Mouse (Mus musculus): Measurements from ENCODE around the gene Trabd. TPM values are rescaled to one million over a fixed set of nuclear protein-coding genes. Genes with fewer than 3 reads are reported as not detected.

The Trabd gene
- polyA plus RNA-seq (2015; fragmentation: Nextera tagmentation; extraction: Ambion mirVana) = 38.2 and 44.9 TPM in 2 replicates

GRCm38 (mm10) chr15:89074613-89075477, at the start of gene Trabd:
Gene Trabd, plus strand, starts transcription at chr15:89075124.
- no peak for ATAC-seq (ENCODE audit: low FRiP score)
- H3K4me1 ChIP-seq = peaks cover 43% of the 10 kb centered on the region
- 26% methylated on average over 11 of the region's 11 CpGs for WGBS
- peaks cover 10% of the 10 kb centered on the region for H3K36me3 ChIP-seq
- peaks cover 4% of the 10 kb centered on the region; the same call in 1 of the 2 replicates for H3K27me3 ChIP-seq (replicated peaks)
- peak within 1 kb of the TSS; percentile 90 for H3K9ac ChIP-seq (replicated peaks)
- H3K4me2 ChIP-seq = peak within 1 kb of the TSS; percentile 65
- peak within 1 kb of the TSS; percentile 76 for H3K4me3 ChIP-seq (replicated peaks)
- peak within 1 kb of the TSS; percentile 85 for H3K27ac ChIP-seq (replicated peaks)
- H3K9me3 ChIP-seq (replicated peaks) = no peaks in the 10 kb centered on the region

- no peaks in the 10 kb centered on the region for H3K4me1 ChIP-seq
- no peaks in the 10 kb centered on the region for H3K9me3 ChIP-seq (replicated peaks)
- H3K9ac ChIP-seq (replicated peaks) = no peak overlapping the region
- no peaks in the 10 kb centered on the region for H3K27me3 ChIP-seq (replicated peaks)
- H3K4me3 ChIP-seq (replicated peaks) = no peak overlapping the region
- 79% methylated on average over 5 of the region's 5 CpGs for WGBS
- no peaks in the 10 kb centered on the region for H3K36me3 ChIP-seq
- ATAC-seq (ENCODE audit: low FRiP score) = no peak
- no peak overlapping the region for H3K4me2 ChIP-seq
- no peak overlapping the region for H3K27ac ChIP-seq (replicated peaks)
These were observed 30.5 kb upstream of the Trabd start for GRCm38 (mm10) chr15:89044381-89044780.

- H3K9me3 ChIP-seq (replicated peaks) = no peaks in the 10 kb centered on the region
- no peaks in the 10 kb centered on the region for H3K36me3 ChIP-seq
- no peaks in the 10 kb centered on the region for H3K4me1 ChIP-seq
- no peak overlapping the region for H3K27ac ChIP-seq (replicated peaks)
- no peak overlapping the region for H3K4me2 ChIP-seq
- no peak overlapping the region for H3K4me3 ChIP-seq (replicated peaks)
- H3K9ac ChIP-seq (replicated peaks) = no peak overlapping the region
- ATAC-seq (ENCODE audit: low FRiP score) = no peak
- no peaks in the 10 kb centered on the region for H3K27me3 ChIP-seq (replicated peaks)
- WGBS = 76% methylated on average over 4 of the region's 4 CpGs
These were observed 28.6 kb upstream of the Trabd start for GRCm38 (mm10) chr15:89046356-89046755.

- no peak overlapping the region for H3K9ac ChIP-seq (replicated peaks)
- WGBS = 92% methylated on average over 7 of the region's 7 CpGs
- H3K9me3 ChIP-seq (replicated peaks) = no peaks in the 10 kb centered on the region
- no peak overlapping the region for H3K4me2 ChIP-seq
- H3K4me3 ChIP-seq (replicated peaks) = no peak overlapping the region
- no peaks in the 10 kb centered on the region for H3K36me3 ChIP-seq
- 0 out of 2 replicates have a peak, but pooled peaks cover 12% of the 10 kb centered on the region for H3K27me3 ChIP-seq (replicated peaks)
- no peak overlapping the region for H3K27ac ChIP-seq (replicated peaks)
- ATAC-seq (ENCODE audit: low FRiP score) = no peak
- H3K4me1 ChIP-seq = peaks cover 9% of the 10 kb centered on the region
These were observed 20.3 kb upstream of the Trabd start for GRCm38 (mm10) chr15:89054666-89055065.

- no peaks in the 10 kb centered on the region for H3K36me3 ChIP-seq
- H3K27ac ChIP-seq (replicated peaks) = peak overlapping the region; percentile 81; the same call in 1 of the 2 replicates
- peak overlapping the region; percentile 72 for H3K4me3 ChIP-seq (replicated peaks)
- 0 out of 2 replicates have a peak, but pooled peaks cover 17% of the 10 kb centered on the region for H3K27me3 ChIP-seq (replicated peaks)
- H3K4me1 ChIP-seq = peaks cover 26% of the 10 kb centered on the region
- no peaks in the 10 kb centered on the region for H3K9me3 ChIP-seq (replicated peaks)
- H3K9ac ChIP-seq (replicated peaks) = peak overlapping the region; percentile 78; the same call in 1 of the 2 replicates
- H3K4me2 ChIP-seq = peak overlapping the region; percentile 82
- ATAC-seq (ENCODE audit: low FRiP score) = no peak
- WGBS = 26% methylated on average over 6 of the region's 6 CpGs
These were observed 16.2 kb upstream of the Trabd start for GRCm38 (mm10) chr15:89058736-89059135.

GRCm38 (mm10) chr15:89059161-89059931, 15.6 kb upstream of the Trabd start, which contains the start of gene Panx2:
Gene Panx2, plus strand, starts transcription at chr15:89059734.
- Histone ChIP-seq H3K4me2 (peak within 1 kb of the TSS; percentile 82), H3K27me3 (replicated peaks) (peaks cover 22% of the 10 kb centered on the region; the same call in 1 of the 2 replicates), H3K36me3 (no peaks in the 10 kb centered on the region), H3K27ac (replicated peaks) (peak within 1 kb of the TSS; percentile 81), H3K4me3 (replicated peaks) (peak within 1 kb of the TSS; percentile 72), H3K9me3 (replicated peaks) (no peaks in the 10 kb centered on the region), H3K4me1 (peaks cover 26% of the 10 kb centered on the region), H3K9ac (replicated peaks) (peak within 1 kb of the TSS; percentile 78)
- ATAC-seq (ENCODE audit: low FRiP score) = peak; percentile 65
- WGBS = under 1% methylated on average over 46 of the region's 57 CpGs

- Histone ChIP-seq H3K27ac (replicated peaks) (peak overlapping the region; percentile 81), H3K4me1 (peaks cover 26% of the 10 kb centered on the region), H3K36me3 (no peaks in the 10 kb centered on the region), H3K9me3 (replicated peaks) (no peaks in the 10 kb centered on the region), H3K9ac (replicated peaks) (peak overlapping the region; percentile 78), H3K27me3 (replicated peaks) (peaks cover 20% of the 10 kb centered on the region; the same call in 1 of the 2 replicates), H3K4me2 (peak overlapping the region; percentile 82), H3K4me3 (replicated peaks) (peak overlapping the region; percentile 72)
- peak; percentile 58 for ATAC-seq (ENCODE audit: low FRiP score)
- WGBS = 1% methylated on average over 46 of the region's 48 CpGs
These were observed 14.8 kb upstream of the Trabd start for GRCm38 (mm10) chr15:89060032-89060681.

- peak; percentile 21 for ATAC-seq (ENCODE audit: low FRiP score)
These were observed 14.0 kb upstream of the Trabd start for GRCm38 (mm10) chr15:89060811-89061460.

GRCm38 (mm10) chr15:89061761-89062517, 13.0 kb upstream of the Trabd start:
- Histone ChIP-seq H3K9ac (replicated peaks) (no peak overlapping the region), H3K27ac (replicated peaks) (no peak overlapping the region), H3K9me3 (replicated peaks) (no peaks in the 10 kb centered on the region), H3K36me3 (no peaks in the 10 kb centered on the region), H3K4me1 (peaks cover 26% of the 10 kb centered on the region), H3K4me2 (peak overlapping the region; percentile 82), H3K27me3 (replicated peaks) (peaks cover 36% of the 10 kb centered on the region), H3K4me3 (replicated peaks) (no peak overlapping the region)
- no peak for ATAC-seq (ENCODE audit: low FRiP score)
- 86% methylated on average over 6 of the region's 6 CpGs for WGBS

More at GRCm38 (mm10) chr15:89060811-89061460, 14.0 kb upstream of the Trabd start:
- WGBS = 89% methylated on average over 12 of the region's 12 CpGs
- H3K27me3 ChIP-seq (replicated peaks) = peaks cover 26% of the 10 kb centered on the region
- H3K4me1 ChIP-seq = peaks cover 26% of the 10 kb centered on the region
- H3K27ac ChIP-seq (replicated peaks) = 0 out of 2 replicates have a peak overlapping the region, but pooled peaks have one; percentile 81
- H3K4me2 ChIP-seq = peak overlapping the region; percentile 82
- H3K9me3 ChIP-seq (replicated peaks) = no peaks in the 10 kb centered on the region
- peak overlapping the region; percentile 78 for H3K9ac ChIP-seq (replicated peaks)
- H3K36me3 ChIP-seq = no peaks in the 10 kb centered on the region
- peak overlapping the region; percentile 72 for H3K4me3 ChIP-seq (replicated peaks)

GRCm38 (mm10) chr15:89062518-89062910, 12.4 kb upstream of the Trabd start:
- peaks cover 38% of the 10 kb centered on the region for H3K27me3 ChIP-seq (replicated peaks)
- ATAC-seq (ENCODE audit: low FRiP score) = no peak
- 82% methylated on average over 5 of the region's 5 CpGs for WGBS

More at GRCm38 (mm10) chr15:89062518-89062910, 12.4 kb upstream of the Trabd start:
- no peaks in the 10 kb centered on the region for H3K36me3 ChIP-seq
- H3K4me2 ChIP-seq = no peak overlapping the region
- H3K27ac ChIP-seq (replicated peaks) = no peak overlapping the region
- no peak overlapping the region for H3K4me3 ChIP-seq (replicated peaks)
- H3K9ac ChIP-seq (replicated peaks) = no peak overlapping the region
- H3K9me3 ChIP-seq (replicated peaks) = no peaks in the 10 kb centered on the region
- H3K4me1 ChIP-seq = peaks cover 26% of the 10 kb centered on the region
